Mouse (Mus musculus) testis, postnatal 10 days (tissue): ENCODE data around the gene Bckdk.
"Not testable (repeated sequence)": the region's sequence is repeated elsewhere in the genome, so short reads cannot be mapped to it uniquely, and the experiment has no call there.

Source experiments
- DNase-seq: peaks from one replicate; pipeline ENCODE4 v3.0.0; 2021; ENCODE audit warnings: low spot score

The Bckdk gene

DNA sequence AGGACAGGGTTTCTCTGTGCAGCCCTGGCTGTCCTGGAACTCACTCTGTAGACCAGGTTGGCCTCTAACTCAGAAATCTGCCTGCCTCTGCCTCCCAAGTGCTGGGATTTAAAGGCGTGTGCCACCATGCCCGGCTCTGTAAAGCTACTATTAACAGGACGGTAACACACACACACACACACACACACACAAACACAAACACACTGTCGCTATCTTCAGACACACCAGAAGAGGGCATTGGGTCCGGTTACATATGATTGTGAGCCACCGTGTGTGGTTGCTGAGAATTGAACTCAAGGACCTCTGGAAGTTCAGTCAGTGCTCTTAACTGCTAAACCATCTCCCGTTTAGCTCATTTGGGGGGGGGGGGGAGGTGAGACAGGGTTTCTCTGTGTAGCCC, 8.0 kb upstream of the Bckdk start:
- not testable (repeated sequence) for DNase-seq

DNA sequence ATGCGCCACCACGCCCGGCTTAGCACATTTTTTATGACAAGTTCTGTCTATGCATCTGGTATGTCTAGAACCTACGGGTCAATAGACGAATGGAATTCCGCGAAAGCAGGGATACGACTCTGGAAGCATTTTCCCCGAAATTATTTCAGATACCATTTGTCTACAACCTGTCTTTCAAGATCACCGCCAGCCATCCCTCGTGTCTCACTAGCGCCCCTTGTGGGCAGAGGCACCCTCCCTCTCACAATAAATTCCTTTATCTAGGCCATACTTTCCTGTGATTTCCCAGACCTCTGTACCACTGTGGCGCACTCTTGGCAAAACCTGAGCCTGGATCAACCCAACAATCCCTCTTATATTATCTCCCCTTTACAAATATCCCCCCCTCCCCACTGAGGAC, 7.5 kb upstream of the Bckdk start:
- peak; percentile 88 for DNase-seq

DNA sequence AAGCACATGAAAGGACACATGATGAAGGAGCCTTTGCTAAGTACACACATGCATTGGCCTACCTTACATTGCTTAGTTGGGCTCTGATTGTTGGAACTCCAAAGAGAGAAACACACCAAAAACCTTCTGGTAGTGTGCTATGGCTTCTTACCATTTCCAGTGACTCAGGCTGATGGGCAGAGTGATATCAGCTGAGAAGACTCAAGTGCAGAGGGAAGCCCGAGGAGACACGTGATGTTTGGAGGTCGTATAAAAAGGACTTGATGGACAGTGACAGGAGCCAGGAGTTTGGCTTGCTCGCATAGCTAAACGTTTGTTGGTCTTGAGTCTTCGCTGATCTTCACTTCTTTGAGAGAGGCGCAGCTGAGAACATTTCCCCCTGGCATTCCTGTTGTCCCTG, 6.3 kb upstream of the Bckdk start:
- DNase-seq: no peak

DNA sequence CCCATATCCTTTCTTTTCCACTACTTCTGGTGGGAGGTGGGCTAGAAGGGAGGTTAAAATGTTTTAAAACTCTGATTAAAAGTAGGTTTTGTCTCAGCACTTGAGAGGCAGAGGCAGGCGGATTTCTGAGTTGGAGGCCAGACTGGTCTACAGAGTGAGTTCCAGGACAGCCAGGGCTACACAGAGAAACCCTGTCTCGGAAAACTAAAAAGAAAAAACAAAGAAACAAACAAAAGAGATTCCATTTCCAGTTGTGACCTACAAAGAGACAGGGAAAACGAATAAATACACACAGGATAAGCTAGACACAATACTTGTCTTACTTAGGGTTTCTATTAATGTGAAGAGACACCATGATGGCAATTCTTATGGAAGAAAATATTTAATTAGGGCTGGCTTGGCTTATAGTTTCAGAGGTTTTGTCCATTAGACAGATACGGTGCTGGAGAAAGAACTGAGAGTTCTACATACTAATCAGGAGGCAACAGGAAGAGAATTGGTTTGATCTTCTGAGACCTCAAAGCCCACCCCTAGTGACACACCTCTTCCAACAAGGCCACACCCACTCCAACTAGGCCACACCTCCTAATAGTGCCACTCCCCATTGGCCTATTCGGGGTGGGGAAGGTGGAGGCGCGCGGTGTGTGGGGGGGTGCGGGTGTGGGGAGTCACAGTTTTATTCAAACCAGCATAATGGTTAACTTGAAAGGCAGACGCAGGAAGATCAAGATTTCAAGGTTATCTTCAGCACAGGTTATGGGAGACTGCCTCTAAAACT, 5.5 kb upstream of the Bckdk start:
- DNase-seq: peak; percentile 62

DNA sequence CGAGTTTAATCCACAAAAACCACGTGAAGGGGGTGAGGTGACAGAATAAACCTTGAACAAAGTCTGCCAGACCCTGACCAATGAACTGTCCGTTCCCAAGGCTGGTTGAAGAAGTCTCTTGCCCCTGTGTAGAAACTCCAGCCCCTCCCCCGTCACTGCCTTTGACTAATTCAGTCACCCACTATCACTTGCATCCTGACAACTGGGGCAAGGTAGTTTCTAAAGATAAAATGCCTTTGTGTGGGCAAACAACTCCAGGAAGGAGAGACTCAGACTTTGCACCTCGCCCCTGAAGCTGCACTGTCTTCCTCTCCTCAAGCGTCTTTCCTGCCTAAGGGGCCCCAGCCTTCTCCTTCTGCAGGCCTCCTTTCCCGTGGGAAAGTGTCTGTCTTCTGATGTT, 3.9 kb upstream of the Bckdk start:
- no peak for DNase-seq

DNA sequence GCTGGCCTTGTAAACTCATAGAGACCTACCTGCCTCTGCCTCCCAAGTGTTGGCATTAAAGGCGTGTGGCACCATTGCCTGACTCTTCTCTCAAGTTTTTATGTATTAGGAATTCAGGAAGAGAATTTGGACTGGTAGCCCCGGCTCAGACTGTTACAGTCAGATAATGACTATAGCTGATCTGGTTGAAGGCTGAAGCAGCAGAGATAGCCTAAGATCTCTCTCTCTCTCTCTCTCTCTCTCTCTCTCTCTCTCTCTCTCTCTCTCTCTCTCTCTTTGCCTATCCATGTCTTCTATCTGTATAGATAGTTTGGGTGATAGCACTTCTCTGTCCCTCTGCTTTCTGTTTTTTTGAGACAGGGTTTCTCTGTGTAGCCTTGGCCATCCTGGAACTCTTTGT, 2.1 kb upstream of the Bckdk start:
- DNase-seq: no peak

DNA sequence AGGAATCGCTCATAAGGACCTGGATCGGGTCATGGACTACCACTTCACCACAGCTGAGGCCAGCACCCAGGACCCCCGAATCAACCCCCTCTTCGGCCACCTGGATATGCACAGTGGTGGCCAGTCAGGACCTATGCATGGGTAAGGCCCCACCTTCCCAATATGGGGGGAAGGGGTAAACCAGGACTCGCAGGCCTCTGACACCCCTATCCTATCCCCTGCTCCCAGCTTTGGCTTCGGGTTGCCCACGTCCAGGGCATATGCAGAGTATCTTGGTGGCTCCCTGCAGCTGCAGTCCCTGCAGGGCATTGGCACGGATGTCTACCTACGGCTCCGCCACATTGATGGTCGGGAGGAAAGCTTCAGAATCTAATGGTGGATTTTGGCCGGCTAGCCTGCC, 4.1 kb downstream of the Bckdk start:
- DNase-seq: no peak

DNA sequence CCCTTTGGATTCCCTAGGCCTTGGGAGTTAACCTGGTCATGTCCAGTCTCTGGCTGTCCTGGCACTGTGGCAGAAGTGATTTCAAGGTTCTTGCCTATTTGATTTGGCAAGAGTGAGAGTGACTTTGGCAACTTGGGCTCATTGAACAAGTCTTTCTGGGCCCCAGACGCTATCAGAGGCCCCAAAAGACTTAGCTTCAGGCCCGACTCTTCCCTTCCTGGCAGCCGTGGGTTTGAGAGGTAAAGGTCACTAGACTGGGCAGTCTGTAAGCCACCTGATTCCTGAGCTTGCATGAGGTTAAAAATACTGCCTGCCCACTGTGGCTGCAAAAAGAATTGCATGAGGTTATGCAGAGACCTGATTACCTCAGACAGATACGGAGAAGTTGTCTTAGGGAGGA, 4.8 kb downstream of the Bckdk start:
- DNase-seq: no peak

DNA sequence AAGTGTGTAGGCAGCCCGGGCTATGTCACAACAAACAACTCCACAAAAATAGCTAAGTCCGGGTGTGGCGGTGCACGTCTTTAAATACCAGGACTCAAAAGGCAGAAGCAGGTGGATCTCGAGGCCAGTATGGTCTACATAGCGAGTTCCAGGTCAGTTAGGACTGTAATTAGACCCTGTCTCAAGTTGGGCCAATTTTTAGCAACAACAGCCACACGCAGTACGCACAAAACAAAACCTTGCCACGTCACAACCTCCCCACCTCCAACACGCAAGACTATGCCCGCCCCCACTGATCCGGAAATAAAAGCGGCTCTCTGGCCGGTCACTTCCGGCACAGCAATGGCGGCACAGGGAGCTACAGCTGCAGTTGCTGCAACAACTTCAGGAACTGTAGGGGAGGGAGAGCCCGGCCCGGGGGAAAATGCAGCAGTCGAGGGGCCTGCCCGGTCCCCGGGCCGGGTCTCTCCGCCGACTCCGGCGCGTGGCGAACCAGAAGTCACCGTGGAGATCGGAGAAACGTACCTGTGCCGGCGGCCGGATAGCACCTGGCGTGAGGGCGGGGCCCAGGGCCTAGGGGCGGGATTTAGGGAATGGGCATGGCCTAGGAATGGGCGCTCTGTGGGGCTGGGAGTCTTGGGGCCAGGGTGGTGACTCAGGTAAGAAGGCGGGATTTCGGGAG, 8.4 kb downstream of the Bckdk start, which contains the start of gene Kat8:
Gene Kat8 (plus strand): TSS at position 327 of the 682 bp plus-strand sequence.
- DNase-seq: peak; percentile 89

DNA sequence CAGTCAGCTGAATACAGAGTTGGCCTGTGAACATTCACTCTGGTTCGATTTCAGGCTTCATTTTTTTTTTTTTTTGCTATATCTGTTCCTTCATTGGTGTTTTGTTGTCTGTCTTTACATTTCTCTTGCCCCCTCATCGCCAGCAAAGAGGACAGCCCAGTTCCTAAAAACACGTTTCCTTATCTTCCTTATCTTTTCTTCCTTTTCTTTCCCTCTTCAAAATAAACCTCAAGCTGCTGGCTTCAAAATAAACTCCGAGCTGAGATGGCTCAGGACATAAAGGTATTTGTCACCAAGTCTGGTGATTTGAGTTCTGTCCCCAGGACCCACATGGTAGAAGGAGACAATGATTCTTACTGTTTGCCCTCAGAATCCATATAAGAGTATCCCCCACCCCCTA, 9.1 kb downstream of the Bckdk start:
- no peak for DNase-seq

DNA sequence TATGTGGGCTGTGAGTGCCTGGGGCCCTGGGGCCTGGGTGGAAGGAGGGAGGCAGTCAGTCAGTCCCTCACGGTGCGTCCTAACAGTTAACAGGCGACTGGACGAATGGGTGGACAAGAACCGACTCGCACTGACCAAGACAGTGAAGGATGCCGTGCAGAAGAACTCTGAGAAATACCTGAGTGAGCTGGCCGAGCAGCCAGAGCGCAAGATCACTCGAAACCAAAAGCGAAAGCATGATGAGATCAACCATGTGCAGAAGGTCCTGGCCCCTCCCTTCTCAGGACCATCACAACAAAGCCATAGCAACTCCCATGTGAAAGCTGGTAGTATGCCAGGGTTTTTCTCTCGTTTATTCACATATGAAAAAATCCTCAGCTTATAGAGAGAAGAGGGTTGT, 11.4 kb downstream of the Bckdk start:
- DNase-seq: no peak

DNA sequence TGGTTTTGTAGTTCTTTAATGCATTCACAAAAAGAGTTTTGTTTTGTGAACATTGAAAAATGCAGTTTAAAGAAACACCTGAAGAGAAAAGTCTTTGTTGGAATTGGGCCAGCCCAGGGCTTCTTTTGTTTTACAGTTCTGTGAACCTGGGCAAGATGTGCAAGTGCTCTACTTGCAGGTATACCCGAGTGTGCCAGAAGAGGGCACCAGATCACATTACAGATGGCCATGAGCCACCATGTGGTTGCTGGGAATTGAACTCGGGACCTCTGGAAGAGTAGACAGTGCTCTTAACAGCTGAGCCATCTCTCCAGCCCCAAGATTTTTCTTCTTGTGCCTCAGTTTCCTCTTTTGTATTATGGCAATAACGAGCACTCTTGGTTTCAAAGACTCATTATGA, 14.3 kb downstream of the Bckdk start:
- peak; percentile 74 for DNase-seq

DNA sequence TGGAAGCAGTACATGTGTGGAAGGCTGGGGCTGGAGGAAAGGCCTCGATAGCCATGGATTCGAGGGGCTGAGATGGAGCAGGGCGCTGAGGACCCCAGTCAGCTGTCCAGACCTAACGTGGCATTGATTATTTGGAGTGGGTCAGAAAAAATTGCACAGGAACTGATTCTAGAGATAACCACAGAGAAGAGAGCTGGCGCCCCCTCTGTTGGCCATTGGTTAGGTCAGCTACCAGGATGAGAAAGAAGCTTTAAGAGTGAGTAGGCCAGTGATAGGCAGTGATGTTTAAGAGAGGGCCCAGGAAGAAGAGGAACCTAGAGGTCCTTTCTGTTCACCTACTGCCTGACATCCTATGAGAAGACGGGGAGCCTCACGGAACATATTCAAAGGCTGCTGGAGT, 15.4 kb downstream of the Bckdk start:
- no peak for DNase-seq

DNA sequence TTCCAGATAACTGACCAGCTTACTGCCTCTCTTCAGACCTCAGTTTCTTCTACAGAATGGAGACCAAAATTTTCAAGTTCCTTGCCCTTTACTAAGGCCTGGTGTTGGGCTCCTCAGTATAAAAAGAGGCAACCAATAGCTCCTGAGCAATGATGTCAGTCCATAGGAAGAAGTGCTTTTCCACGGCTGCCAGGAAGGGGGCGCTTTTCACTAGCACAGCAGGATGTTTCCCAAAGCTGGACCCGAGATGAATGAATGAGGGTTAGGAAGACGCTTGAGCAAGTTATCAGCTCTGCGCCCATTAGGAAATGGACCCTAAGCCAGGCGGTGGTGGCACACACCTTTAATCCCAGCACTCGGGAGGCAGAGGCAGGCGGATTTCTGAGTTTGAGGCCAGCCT, 17.6 kb downstream of the Bckdk start:
- no peak for DNase-seq

DNA sequence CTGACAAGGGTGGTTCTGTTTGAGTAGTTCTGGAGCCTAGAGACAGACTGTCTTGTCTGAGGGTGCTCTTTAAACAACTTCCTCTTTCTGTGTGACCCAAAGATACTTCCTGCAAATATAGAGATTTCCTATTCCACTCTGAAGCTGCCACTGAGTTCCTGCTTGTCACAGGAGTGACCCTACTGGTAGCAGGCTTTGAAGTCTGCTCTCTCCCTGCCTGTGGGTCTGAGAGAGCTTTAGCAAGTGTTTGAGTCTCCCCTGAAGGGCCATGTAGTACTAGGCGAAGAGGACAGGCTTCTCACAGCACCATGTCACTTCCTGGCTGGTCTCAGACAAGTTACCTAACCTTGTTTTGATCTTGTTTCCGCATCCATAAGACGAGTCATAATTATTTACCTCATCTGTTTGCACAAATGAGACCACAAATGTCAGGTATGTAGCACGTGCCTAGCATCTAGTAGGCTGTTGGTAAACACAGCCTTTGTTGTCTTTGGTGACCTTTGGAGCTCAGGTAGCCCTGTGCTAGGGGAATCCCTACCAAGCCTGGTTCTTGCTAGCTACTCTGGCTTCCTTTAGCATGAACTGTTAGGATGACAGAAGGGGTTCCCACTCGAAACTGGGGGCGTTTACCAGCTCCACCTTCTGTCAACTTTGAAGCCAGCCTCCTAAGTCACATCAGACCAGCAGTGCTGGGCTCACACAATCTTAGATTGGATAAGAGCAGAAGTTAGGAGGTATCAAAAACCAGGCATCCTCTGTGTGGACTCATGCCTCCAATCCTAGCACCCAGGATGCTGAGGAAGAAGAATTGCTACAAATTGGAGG, 18.8 kb downstream of the Bckdk start:
- no peak for DNase-seq

DNA sequence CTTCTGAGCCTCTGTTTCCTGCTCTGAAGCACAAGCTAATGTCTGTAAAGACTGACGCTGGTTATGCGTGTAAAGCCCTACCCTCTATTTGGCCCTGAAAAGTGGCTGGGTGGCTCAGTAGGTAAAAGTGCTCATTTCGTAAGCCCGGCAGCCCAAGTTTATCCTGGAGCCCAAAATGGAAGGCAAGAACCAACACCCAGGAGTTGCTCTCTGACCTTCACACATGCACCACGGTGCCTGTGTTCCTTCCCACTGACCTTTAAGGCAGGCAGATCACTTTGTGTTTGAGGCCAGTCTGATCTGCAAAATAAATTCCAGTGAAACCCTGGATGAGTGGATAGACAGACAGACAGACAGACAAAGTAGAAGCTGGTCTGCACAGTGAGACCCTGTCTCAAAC, 19.8 kb downstream of the Bckdk start:
- no peak for DNase-seq

DNA sequence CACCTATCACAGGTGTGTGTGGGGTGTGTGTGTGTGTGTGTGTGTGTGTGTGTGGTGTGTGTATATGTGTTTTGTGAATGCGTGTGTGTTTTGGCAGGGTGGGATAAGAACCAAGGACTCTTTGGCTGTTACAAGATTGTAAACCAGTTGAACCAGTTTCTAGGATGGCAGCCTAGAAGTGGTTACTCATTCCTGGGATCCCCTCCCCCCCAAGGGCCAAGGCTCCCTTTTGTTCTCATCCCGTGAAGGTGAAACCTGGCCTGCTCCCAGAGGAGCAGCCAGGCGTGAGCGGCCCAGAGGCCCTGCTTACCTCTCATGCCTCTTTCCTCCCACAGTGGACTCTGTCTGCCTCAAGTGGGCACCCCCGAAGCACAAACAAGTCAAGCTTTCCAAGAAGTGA, 21.4 kb downstream of the Bckdk start:
- no peak for DNase-seq

DNA sequence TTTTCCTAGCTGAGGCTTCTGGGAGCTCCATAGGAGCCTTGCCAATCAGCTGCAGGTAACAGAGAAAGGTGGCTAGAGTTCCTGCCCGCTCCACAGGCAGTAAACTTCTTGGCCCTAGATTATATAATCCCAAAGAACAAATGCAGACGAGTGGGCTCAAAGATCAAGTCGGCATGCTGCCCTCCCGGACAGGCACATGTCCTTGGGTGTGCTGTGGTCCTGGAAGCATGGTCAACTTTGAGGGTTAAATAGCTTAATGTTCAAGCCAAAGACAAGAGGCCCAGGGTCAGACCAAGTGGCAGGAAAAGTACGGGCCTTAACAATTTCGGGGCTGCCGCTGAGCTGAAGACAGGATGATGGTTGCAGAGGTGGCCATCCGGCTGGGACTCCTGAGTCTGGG, 22.2 kb downstream of the Bckdk start:
- DNase-seq: no peak

DNA sequence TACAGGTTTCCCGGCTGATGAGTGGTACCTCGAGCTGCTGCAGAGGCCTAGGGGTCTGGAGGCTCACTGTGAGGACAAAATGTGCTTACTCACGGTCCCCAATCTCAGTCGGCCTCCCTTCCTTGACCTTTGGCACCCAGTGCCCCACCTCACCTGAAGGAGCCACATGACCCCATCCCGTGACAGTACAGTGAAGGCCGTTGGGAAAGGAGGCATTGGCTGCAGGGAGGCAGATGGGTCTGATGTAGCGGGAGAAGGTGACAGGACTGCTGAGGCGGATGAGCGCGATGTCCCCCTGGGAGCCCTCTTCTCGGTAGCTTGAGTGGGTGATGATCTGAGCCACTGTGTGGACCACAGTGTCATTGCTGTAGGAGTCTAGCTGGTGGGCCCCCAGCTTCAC, 23.0 kb downstream of the Bckdk start:
- DNase-seq: no peak

DNA sequence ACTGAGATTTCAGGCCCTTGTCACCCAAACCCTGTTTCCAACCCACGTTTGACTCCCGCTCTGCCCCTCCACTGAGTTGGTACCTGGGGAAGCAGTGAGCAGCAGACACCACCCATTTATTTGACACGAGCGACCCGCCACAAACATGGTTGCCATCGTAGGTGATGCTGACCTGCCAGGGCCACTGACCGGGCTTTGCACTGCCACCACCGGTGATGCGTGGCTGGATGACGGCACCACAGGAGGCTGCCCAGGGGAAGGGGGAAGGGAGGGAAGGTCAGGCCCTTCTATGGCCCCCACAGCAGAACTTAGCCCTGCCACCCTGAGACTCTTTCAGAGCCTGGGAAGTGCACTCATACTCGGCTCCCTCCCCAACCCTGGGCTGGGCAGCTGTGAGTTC, 23.8 kb downstream of the Bckdk start:
- no peak for DNase-seq

DNA sequence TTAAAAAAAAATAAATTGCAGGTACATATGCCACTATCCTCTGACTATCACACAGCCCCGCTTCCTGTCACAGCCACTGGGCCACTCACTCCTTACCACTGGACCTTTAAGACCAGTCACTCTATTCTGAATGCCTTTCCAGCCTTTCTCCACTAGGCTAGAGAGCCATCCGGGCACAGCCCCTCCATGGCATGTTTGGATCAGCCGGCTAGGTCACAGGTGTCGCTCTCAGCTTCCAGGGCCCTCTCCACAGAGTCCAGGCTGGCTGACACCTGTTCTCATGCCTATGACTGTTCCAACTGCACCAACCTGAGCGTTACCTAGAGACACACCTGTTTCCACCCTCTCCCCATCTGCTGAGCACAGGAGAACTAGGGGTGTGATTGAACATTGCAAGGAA, 24.7 kb downstream of the Bckdk start:
- DNase-seq: no peak

DNA sequence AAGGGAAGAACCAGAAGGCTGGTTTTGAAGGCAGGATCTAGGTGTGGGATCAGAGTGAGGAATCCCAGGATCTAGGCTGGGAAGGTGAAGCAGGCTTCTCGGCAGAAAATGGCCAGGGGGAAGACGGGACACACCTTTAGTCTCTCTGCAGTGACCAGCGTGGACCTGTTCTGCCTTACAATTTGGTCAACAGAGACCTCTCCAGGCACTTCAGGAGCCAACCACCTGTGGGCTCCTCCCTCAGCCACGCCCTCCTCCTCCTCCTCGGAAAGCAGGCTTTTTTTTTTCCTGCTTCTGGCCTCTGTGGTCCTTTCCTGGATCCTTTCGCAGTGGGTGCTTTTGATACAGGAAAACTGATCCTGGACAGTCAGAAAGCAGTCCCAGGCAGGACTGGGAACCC, 26.0 kb downstream of the Bckdk start, which contains the start of gene Prss8:
Gene Prss8 (minus strand): TSS at position 182 of the 400 bp plus-strand sequence.
- DNase-seq: no peak

DNA sequence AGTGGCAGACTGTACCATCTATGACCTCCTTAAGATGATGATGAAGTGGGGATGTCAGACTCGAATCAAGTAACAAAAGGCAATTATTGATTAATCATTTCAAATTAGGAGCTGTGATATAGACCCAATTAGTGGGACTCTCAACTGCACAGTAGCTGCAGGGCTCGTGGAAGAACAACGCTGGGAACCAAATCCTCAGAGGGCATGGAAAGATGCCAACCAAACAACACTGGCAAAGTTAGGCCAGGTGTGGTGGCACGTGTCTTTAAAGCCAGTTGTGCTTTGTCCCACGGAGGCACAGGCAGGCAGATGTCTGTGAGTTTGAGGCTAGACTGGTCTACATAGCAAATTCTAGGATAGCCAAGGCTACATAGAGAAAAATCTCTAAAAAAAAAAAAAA, 26.8 kb downstream of the Bckdk start:
- no peak for DNase-seq
